Mouse (Mus musculus): ENCODE measurements around the gene Dph5. TPM values are rescaled to one million over a fixed set of nuclear protein-coding genes. Genes with fewer than 3 reads are reported as not detected.

Gene Dph5
- polyA plus RNA-seq, 1 experiment, result 0.12 TPM

DNA sequence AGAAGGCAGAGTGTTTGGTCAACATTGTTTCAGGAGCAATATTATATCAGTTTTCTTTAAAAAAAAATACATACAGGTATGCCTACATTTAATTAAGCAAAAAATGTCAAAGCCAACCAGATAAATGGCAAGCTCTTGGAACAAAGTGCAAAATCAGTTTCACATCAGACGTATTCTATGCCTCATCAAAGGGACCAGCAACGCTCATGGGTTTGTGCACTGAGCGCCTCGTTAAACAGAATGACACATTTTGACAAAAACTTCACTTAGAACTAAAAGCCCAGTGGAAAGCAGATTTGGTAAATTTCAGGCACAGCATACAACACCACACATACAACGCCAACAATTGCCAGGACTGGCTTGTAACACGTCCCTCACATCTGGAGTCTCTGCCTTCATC is 56.7 kb downstream of the Dph5 start:
- TF ChIP-seq GATA1 (IDR thresholded peaks at IDR 0.05; ENCODE audit: low read length), result no peak
- TF ChIP-seq TAL1 (IDR thresholded peaks at IDR 0.05; ENCODE audit: low read length), result no peak
- Histone ChIP-seq H3K9me3 (ENCODE audit: control insufficient read depth, low read length) (no peaks in the 10 kb centered on the region), H3K27me3 (ENCODE audit: control insufficient read depth) (no peaks in the 10 kb centered on the region), H3K4me3 (replicated peaks) (no peak overlapping the region), H3K4me1 (ENCODE audit: control insufficient read depth) (peaks cover 4% of the 10 kb centered on the region), H3K36me3 (ENCODE audit: control insufficient read depth) (peaks cover 26% of the 10 kb centered on the region)

DNA sequence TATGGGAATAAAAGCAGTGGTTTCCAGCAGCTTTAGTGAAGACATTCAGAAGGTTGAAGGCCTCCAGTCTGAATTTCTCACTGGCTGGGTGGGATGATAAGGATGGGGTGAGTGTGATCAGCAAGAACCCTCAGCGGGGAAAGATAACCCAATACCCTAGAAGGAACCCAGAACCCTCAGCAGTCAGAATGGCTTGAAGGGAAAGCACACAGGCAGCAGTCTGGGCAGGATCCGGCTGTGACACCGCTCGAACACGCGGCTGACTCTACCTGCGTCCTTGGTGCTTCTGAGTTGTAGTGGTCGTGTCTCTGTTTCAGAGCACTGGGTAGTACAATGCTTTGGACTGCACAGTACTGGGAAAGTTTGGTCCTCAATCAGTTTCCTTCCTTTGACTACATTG is 58.6 kb downstream of the Dph5 start:
- H3K9me3 ChIP-seq (ENCODE audit: control insufficient read depth, low read length), result no peaks in the 10 kb centered on the region
- H3K4me1 ChIP-seq (ENCODE audit: control insufficient read depth), result peaks cover 14% of the 10 kb centered on the region
- H3K36me3 ChIP-seq (ENCODE audit: control insufficient read depth), result peaks cover 25% of the 10 kb centered on the region
- H3K27me3 ChIP-seq (ENCODE audit: control insufficient read depth), result no peaks in the 10 kb centered on the region
- no peak overlapping the region for H3K4me3 ChIP-seq (replicated peaks)
- no peak for TF ChIP-seq TAL1 (IDR thresholded peaks at IDR 0.05; ENCODE audit: low read length)
- TF ChIP-seq GATA1 (IDR thresholded peaks at IDR 0.05; ENCODE audit: low read length), result no peak

DNA sequence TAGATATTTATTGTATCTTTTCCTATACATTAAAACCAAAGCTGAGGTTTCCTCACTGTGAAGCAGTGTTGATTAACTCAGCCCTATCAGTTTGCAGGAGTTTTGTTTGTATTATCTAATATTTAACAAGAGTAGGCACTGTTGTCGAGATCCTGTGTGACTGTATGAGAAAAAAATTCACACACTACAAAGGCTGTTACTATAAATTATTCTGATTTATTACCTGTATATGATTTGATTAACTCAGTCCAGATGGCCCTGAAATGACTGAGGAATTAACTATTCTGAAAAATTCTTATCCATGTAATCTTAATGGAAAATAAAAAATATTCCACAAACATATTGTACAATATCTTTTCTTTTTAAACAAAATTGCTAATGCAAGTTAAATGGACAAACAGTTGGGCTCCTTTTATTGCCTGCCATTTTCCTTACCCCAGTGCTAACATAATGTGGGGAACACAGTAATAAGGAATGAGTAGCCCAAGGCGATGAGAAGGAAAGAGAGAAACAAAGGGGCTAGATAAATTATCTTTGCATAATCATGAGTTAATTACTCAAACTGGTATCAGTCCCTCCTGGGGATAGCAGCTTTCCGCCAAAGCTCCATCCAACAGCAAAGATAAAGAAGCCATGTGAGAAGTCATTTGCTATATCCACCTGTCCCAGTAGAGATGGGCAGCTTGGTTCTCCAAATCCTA is 61.7 kb downstream of the Dph5 start:
- H3K36me3 ChIP-seq (ENCODE audit: control insufficient read depth), result peaks cover 29% of the 10 kb centered on the region
- H3K9me3 ChIP-seq (ENCODE audit: control insufficient read depth, low read length), result no peaks in the 10 kb centered on the region
- TF ChIP-seq GATA1 (IDR thresholded peaks at IDR 0.05; ENCODE audit: low read length), result no peak
- TF ChIP-seq TAL1 (IDR thresholded peaks at IDR 0.05; ENCODE audit: low read length), result no peak

DNA sequence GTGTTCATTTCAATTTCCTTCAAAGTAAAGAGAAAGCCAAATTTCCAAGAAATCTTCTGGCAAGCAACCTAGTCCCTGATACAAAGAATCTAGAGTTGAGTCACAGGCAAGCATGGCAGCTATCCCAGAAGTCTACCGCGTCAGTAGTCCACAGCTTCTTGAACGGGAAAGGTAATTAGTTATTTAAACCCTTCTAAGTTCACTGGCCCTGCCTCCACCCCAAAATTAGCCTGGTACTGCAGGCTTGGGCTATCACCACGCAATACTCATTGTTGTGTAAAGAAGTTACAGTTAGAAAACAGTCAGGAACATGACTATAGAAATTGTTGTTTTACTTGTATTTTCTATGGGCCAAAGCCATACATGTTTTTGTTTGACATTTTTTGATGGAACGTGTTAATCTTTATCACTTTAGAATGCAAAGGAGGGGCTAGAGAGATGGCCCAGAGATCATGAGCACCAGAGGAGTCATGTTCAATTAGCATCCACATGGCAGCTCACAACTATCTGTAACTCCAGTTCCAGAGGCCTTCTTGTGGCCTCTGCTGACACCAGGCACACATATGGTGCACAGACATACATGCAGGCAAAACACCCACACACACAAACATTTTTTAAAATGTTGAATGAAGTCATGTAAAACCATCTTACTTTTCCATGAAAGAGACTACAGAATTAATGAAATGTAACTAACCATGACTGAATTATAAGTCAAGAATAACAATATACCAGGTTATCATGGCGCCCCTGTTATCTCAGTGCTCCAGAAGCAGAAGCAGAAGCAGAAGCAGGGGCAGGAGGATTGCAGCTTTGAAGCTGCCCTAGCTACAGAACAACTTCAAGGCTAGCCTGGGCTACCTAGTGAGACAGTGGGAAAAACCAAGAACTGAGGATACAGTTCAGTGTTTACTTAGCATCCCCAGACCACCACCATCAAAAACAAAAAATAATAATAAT is 62.6 kb downstream of the Dph5 start:
- TF ChIP-seq TAL1 (IDR thresholded peaks at IDR 0.05; ENCODE audit: low read length), result no peak
- TF ChIP-seq GATA1 (IDR thresholded peaks at IDR 0.05; ENCODE audit: low read length), result no peak
- H3K36me3 ChIP-seq (ENCODE audit: control insufficient read depth), result peaks cover 32% of the 10 kb centered on the region

More for the DNA sequence above, 61.7 kb downstream of the Dph5 start:
- Histone ChIP-seq H3K4me3 (replicated peaks) (no peak overlapping the region), H3K4me1 (ENCODE audit: control insufficient read depth) (peaks cover 14% of the 10 kb centered on the region), H3K27me3 (ENCODE audit: control insufficient read depth) (no peaks in the 10 kb centered on the region)

DNA sequence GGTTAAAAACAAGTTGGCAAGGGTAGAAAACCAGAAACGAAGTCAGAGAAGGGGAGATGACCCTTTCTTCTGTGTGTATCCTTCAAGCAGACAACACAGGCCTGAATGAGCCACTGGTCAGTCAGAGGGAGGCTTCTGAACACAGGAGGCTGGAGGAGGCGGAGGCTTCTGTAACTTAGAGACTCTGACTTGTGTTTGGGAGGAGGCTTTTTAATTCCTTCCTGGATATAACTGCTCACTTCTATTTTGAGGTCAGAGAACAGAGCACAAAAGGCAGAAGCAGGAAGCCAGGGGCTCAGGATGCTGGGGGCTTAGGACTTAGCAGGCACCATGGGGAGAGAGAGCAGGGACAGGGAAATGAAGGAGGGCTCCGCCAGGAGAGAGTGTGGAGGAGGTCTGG is 63.6 kb downstream of the Dph5 start:
- H3K9me3 ChIP-seq (ENCODE audit: control insufficient read depth, low read length), result no peaks in the 10 kb centered on the region
- TF ChIP-seq GATA1 (IDR thresholded peaks at IDR 0.05; ENCODE audit: low read length) (no peak), TAL1 (IDR thresholded peaks at IDR 0.05; ENCODE audit: low read length) (no peak)
- H3K4me1 ChIP-seq (ENCODE audit: control insufficient read depth), result peaks cover 13% of the 10 kb centered on the region
- no peak overlapping the region for H3K4me3 ChIP-seq (replicated peaks)
- peaks cover 38% of the 10 kb centered on the region for H3K36me3 ChIP-seq (ENCODE audit: control insufficient read depth)
- no peaks in the 10 kb centered on the region for H3K27me3 ChIP-seq (ENCODE audit: control insufficient read depth)

More for the DNA sequence above, 62.6 kb downstream of the Dph5 start:
- peaks cover 14% of the 10 kb centered on the region for H3K4me1 ChIP-seq (ENCODE audit: control insufficient read depth)
- no peaks in the 10 kb centered on the region for H3K9me3 ChIP-seq (ENCODE audit: control insufficient read depth, low read length)
- no peaks in the 10 kb centered on the region for H3K27me3 ChIP-seq (ENCODE audit: control insufficient read depth)
- no peak overlapping the region for H3K4me3 ChIP-seq (replicated peaks)

DNA sequence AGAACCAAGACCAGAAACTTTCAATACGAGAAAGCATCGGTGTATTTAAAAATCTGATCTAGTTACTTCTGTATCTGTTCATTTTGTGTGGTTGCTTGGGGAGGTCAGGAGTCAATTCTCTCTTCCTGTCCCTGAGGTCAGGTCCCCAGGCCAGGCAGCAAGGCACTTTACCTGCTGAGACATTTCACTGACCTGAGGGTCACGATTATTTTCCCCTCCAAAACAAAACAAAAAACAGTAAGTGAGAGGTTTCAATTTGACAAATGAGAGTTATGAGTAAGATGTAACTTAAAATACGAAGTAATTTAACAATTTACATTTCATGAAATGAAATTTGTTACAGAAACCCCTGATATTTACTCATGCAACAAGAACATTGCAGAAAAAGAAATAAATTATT is 64.7 kb downstream of the Dph5 start:
- no peaks in the 10 kb centered on the region for H3K9me3 ChIP-seq (ENCODE audit: control insufficient read depth, low read length)
- TF ChIP-seq TAL1 (IDR thresholded peaks at IDR 0.05; ENCODE audit: low read length) (no peak), GATA1 (IDR thresholded peaks at IDR 0.05; ENCODE audit: low read length) (no peak)
- no peaks in the 10 kb centered on the region for H3K27me3 ChIP-seq (ENCODE audit: control insufficient read depth)
- no peak overlapping the region for H3K4me3 ChIP-seq (replicated peaks)
- H3K36me3 ChIP-seq (ENCODE audit: control insufficient read depth), result peaks cover 39% of the 10 kb centered on the region
- H3K4me1 ChIP-seq (ENCODE audit: control insufficient read depth), result peaks cover 10% of the 10 kb centered on the region

DNA sequence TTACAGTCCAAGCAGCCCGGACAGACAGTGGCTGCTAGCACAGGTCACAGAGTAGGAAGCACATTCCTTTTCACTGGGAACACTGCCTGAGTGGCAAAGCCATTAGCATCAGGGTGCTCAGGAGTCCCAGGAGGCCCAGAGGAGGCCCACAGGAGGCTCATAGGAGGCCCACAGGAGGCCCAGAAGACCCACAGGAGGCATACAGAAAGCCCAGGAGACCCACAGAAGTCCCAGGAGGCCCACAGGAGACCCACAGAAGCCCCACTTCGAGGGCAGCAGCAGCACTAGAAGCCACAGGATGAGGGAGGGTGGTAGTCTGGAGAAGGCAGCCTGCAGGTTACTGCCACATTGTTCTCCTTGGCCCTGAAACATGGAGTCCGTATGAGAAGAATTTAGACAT is 65.5 kb downstream of the Dph5 start:
- H3K9me3 ChIP-seq (ENCODE audit: control insufficient read depth, low read length), result no peaks in the 10 kb centered on the region
- peaks cover 36% of the 10 kb centered on the region for H3K36me3 ChIP-seq (ENCODE audit: control insufficient read depth)
- no peak overlapping the region for H3K4me3 ChIP-seq (replicated peaks)
- no peaks in the 10 kb centered on the region for H3K27me3 ChIP-seq (ENCODE audit: control insufficient read depth)
- H3K4me1 ChIP-seq (ENCODE audit: control insufficient read depth), result peaks cover 10% of the 10 kb centered on the region
- TF ChIP-seq TAL1 (IDR thresholded peaks at IDR 0.05; ENCODE audit: low read length) (no peak), GATA1 (IDR thresholded peaks at IDR 0.05; ENCODE audit: low read length) (no peak)

DNA sequence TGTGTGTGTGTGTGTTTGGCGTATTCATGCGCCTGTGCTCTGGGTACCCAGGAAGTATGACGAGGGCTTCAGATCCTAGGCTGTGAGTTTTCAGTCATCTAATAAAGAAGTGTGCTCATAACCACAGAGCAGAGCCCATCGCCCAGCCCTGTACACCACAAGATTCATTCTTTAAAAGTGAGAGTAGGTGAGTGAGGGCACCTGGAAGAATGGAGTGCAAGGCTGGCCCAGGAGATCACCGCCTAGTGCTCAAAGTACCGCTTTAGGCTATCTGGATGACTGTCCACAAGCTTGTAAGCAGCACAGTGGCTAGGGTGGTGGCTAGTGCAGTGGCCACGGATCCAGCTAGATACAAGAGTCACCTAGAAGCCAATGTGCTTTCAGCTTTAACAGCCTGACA is 69.6 kb downstream of the Dph5 start:
- H3K27me3 ChIP-seq (ENCODE audit: control insufficient read depth), result no peaks in the 10 kb centered on the region
- TF ChIP-seq GATA1 (IDR thresholded peaks at IDR 0.05; ENCODE audit: low read length), result no peak
- TF ChIP-seq TAL1 (IDR thresholded peaks at IDR 0.05; ENCODE audit: low read length), result no peak
- peaks cover 33% of the 10 kb centered on the region for H3K36me3 ChIP-seq (ENCODE audit: control insufficient read depth)

More for the DNA sequence above, 69.6 kb downstream of the Dph5 start:
- Histone ChIP-seq H3K9me3 (ENCODE audit: control insufficient read depth, low read length) (no peaks in the 10 kb centered on the region), H3K4me1 (ENCODE audit: control insufficient read depth) (no peaks in the 10 kb centered on the region), H3K4me3 (replicated peaks) (no peak overlapping the region)

Measured in erythroblast, embryonic 14.5 days (primary cell).